Mouse (Mus musculus): ENCODE measurements around the gene Cux2.

Cux2 gene

DNA sequence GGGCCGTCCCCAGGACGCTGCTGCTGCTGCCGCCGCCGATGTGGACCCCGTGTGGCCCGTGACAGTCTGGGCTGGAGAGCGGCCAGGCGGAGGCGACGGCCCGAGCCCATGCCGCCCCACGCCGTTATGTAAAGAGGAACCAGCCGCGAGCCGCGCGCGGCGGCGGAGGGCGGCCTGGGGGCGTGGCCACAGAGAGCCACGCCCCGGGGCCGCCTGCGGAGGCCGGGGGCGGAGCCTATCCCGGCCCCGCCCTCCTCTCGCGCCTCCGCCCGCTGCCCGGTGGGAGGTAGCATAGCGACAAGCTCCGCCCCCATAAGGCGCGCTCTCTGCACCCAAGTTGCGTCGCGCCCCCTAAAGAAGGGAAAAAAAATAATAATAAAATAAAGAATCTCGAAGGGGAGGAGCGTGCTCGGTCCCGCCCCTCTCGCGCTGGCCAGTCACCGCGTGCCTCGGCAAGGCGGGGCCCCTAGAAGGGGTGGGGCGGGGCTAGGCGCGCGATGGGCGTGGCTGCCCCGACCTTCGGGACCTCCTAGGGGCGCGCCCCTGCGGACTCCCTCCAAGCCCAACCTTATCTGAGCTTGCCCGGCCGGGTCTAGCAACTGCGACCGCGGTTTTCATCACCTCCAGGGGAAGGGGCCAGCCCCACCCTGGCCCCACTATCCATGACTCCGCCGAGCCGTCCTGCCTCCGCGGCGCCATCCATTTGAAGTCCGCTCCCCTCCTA lies 213.0 kb downstream of the Cux2 start:
- peak; percentile 86 for DNase-seq (ENCODE audit: low spot score)

DNA sequence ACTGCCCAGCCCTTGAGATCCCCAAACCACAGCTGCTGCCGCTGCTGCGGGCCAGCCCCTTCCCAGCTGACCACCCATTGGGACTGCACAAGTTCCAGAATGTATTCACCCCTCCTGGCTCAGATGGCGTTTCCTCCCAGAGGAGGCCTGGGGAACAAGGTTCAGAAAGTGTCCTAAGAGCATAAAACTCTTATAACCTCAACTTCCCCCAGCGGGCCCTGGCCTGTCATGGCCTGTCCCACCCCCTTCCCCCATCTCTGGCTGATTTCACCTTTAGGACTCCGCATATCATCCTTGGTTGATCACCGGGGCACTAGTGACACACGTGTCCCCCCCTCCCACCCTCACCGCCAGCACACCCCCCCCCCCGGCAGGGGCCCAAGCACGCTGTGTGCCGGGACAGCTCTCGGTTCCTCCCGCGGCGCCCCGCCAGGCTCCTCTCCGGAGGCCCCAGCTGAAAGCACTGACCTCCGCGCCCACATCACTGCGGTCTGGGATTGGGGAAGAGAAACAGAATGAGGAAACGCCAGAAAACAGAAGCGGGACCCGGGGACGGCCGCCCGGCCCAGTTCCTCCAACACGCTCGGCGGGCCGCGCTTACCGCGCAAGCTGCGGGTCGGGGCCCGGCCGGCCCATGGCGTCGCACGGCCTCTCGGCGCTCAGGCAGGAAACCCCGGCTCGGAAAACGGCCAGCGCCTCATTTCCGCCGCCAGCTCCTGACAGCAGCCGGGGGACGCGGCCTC lies 213.8 kb downstream of the Cux2 start:
- peak; percentile 76 for DNase-seq (ENCODE audit: low spot score)

DNA sequence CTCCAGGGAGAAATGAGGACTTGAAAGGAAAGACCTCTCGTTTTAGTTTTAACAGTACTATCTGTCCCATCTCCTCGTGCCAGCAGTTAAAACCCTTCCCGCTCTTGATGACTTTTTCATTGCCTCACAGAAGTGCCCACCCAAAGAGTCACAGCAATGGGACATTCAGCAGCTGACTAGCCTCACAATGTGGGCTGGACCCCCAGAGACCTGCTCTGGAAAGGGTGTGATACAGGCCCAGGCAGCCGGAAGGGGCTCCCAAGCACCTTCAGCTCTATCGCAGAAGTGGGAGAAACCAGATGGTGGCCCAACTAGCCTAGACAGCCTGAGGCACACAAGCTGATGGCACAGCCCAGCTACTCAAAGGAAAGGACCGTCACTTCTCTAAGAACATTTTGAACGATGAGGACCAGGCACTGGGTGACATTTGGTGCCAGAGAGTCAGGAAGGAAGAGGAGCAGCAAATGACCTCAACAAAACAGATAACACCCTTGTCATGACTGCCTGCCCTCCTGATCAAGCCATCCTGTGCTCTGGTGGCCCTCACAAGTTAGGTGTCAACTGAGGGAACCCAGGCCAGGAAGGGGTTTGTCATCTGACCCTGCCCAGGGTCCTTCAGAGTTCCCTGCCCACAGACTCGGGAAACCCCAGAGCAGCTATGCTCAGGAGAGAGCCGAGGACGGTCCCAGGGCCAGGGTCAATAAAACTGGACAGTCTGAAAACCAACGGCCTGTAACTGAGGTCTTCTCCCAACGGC lies 214.7 kb downstream of the Cux2 start:
- DNase-seq (ENCODE audit: low spot score): no peak

DNA sequence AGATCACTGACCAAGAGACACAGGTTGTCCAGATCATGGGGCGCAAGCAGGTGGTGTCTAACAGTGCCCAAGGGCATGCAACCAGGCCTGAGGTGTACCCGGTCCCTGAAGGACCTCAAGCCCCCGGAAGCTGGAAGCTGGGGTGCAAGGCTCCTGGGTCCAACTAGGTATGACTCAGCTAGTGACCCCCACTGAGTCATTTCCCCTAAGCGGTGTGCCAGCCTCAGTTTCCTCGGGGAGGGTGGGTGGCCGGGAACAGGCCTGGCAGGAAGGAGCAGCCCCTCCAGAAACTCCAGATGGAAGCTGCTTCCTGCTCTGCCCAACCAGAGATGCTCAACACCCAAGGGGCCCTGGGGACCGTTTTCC lies 215.7 kb downstream of the Cux2 start:
- DNase-seq (ENCODE audit: low spot score): no peak

DNA sequence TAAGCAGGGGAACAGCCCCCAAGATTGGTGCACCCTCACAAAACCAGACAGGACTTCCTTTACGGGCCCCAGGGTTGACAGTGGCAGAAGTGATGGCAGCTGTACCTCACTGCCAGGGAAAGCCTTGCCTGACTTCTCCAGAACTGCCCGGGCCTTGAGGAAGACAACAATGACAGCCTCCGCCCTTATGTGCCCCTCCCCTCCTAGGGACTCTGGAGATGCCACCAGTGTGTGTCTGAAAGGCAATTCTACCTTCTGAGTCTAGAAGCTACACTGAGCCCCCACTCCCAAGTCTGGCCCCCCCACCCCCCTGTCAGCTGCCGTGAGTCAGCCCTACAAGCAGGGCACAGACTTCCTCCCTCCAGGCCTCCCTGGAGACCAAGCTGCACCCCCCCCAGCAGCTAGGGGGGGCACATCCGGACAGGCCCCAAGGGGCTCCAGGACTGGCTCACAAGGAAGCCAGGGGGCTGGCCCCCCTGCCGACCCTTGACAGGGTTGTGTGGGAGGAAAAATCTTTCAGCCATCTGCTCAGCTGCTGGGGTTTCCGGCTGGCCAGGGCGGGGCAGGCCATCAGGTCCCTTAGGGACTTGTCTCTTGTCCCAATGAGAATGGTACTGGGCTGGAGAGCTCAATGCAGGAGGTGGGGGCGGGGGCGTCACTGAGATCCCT lies 216.2 kb downstream of the Cux2 start:
- no peak for DNase-seq (ENCODE audit: low spot score)

DNA sequence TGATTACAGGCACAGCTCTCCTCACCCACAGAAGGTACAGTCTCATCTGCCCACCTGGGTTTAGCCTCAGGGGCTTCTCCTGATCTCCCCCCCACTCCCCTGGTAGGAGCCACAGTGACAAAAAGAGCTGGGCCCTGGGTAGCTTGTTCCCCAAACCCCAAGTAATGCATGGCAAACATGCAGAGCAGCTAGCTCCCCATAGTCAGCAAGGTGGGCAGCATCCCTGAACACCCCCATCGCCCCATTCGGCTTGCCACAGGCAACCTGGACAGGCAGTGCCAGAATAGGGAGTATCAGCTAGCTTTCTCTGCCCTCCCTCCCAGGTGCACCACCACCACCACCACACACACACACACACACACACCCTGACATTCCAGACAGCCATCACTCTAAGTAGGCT lies 216.7 kb downstream of the Cux2 start:
- DNase-seq (ENCODE audit: low spot score): no peak

- DNase-seq (ENCODE audit: low spot score): no peak
Observed at GRCm38 (mm10) chr5:121832376-121833155, 217.3 kb downstream of the Cux2 start.

DNA sequence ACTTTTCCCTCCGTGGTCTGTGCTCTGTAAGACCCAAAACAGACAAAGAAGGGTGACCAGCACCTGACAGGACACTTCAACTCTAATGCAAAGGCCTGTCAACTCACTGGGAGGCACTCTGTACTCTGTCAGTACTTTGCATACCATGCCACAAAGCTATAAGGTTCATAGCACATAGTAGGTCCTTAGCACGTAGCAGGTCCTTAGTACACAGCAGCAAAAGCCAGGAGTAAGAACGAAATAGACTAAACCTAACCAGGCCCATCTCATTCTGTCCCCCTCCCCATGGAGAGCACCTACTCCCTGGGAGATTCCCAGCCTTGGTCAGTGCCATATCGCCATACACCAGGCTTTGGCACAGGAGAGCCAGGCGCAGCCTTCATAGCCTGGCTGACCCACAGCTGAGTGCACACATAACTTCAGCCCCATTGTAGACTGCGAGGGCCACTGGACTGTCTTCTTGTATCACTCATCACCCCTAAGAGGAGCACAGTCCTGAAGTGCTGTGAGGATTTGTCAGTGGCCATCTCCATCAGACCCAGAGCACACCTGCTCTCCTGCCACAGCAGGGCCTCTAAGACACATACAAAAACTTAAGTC lies 218.8 kb downstream of the Cux2 start:
- DNase-seq (ENCODE audit: low spot score): no peak

DNA sequence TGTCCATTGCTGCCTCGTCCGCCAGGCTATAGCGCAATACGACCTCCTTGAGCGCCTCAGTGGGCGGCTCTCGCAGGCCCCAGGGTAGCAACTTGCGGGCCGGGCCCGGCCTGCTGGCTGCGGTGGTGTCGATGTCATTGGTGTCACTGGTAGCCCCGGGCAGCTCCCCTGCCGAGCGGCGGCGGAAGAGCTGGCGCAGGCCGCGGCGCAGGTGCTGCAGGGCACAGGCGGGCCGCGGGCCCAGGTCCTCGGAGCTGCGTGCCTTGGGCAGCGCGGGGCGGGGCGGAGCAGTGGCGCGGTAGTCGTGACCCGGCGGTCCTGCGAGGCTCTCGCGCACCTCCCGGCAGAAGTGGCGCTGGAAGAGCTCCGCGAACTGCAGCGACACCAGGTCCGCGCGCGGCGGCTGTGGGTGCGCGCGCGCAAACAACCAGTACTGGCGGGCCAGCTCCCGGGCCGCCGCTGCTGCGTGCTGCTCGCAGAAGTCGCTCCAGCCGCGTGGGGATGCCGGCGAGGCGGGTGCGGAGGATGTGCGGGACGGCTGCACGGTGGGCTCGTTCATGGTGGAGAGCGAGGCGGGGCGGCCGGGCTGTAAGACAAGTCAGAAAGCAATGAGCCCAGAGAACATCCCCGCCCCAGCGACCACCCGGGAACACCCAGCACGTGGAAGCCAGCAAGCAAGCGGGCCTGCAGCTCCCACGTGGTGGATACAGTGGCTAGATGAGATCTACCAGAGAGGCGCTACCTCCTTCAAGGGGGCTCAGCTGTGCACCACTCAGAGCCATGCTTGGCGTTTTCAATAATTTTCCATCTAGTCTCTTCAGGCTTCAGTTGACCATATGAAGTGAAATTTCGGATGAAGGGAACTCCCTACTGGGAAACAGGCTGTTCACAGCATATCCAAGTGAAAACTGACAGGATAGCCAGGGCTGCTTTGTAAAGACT lies 221.1 kb downstream of the Cux2 start:
- DNase-seq (ENCODE audit: low spot score): no peak

DNA sequence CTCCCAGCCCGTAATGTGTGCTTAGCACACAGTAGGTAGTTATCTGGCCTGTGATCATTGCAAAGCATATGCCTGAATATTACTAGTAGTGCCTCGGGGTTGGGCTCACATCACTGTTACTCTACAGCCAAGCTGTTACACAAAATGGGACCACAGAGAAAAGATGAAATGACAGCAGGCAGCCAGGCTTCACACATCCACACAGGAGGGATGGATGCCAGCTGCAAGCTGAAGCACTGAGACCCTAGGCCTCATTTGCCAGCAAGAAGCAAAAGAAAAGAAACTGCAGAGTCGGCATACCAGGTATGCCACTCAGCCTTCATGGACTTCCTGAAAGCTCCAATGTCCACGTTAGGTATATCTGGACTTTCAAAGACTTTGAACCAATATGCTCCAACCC lies 222.0 kb downstream of the Cux2 start:
- DNase-seq (ENCODE audit: low spot score): no peak

DNA sequence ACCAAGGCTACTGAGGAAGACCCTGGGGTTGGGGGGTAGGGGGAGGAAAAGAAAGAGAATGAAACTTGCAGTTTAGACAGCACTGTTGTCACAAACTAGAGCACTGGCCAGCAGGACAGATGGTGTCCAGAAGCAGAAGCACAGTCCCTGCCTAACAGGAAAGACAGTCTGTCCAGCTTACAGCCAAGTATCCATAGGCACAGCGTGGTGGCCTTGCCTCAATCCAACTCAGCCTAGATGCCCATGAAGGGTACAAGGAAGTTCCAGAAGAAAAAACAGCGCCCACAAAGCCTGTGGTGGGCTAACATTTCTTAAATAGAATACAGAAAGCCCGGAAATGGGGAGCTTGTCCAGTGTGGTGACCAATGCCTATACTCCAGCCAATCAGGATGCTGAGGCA lies 224.3 kb downstream of the Cux2 start:
- DNase-seq (ENCODE audit: low spot score): no peak

DNA sequence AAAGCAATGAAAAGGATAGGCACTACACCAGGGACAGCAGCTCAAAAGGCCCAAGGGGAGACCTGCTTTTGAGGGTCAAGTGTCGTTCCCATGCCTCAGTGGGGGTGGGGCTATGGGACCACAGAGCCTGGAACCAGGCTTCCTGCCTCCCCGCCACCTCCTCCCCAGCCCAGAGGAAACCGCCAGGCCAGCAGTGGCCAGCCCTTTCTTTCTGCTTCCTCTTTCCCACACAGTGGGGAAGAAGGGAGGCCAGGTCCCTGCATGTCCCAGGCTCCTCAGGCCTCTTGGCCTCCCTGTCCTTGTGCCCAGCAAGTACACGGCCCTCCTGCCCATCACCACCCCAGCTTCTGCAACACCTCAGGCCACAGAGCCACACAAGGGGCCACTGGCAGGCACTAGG lies 225.8 kb downstream of the Cux2 start:
- no peak for DNase-seq (ENCODE audit: low spot score)

DNA sequence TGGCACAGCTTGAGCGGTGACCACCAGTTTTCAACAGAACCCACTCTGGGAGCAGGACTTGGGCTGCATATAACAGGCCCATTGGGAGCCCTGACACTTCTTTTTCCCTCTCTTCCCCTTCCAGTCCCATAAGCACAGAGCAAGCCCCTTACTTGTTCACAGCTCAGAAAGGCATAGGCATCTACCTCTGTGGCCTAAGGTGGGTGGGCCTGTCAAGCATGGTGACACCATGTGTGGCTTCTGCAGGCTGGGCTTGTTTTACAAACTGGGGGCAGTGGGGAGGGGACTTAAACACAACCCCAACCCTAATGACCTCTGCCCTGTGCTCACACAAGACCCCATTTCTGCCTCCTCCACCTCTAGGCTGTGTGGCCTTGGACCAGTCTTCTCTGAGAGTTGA lies 226.2 kb downstream of the Cux2 start:
- DNase-seq (ENCODE audit: low spot score): no peak

DNA sequence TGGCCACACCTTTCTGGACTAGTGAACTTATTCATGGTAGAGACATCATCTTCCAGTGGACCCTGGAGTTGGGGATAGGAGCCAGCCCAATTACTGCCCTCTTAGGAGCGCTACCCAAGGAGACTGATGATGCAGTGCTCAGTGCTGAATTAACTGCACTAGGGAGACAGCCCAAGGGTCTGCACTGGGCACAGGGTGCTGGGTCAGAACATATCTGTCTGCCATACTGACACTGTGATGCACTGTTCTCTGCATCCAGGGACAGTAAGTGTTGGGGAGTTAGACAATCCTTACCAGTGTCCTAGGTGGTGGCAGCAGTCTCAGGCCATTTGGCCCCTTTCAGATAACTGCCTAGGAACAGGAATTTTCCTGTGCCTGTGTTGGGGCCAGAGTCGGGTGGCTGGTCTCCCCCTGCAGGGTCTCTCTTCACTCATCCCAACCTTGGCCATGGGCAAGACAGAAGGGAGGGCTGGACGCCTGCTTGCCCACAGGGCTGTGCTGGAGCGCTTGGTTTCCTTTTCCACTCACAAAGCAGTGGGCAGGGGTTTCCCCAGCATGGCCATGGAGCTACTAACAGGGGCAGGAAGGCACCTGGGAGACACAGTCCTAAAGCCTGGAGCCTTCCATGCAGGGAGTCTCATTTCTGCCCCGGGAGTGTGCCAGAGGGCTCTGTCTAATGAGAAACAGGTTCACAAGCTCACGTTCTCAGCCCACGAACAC lies 227.0 kb downstream of the Cux2 start:
- no peak for DNase-seq (ENCODE audit: low spot score)

GRCm38 (mm10) chr5:121821552-121821951 lies 228.3 kb downstream of the Cux2 start:
- no peak for DNase-seq (ENCODE audit: low spot score)

DNA sequence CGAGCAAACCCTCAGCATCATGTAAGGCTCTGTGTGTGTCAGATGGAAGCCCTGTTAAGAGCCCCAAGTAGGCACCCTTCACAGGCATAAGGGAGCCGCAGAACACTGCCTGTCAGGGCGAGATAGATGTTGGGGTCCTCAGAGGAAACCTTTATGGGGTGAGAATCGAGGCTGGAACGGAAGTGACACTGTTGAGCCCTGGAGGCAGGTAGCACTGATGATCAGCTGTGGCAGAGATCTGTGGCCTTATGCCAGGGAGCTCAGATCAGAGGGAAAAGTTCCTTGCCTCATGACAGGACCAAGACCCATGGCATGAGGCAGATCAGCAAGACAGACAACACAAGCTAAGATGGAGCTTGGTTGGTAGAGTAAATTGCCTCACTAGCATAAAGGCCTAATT lies 228.8 kb downstream of the Cux2 start:
- DNase-seq (ENCODE audit: low spot score): no peak

- no peak for DNase-seq (ENCODE audit: low spot score)
Observed at GRCm38 (mm10) chr5:121820657-121821056, 229.2 kb downstream of the Cux2 start.

DNA sequence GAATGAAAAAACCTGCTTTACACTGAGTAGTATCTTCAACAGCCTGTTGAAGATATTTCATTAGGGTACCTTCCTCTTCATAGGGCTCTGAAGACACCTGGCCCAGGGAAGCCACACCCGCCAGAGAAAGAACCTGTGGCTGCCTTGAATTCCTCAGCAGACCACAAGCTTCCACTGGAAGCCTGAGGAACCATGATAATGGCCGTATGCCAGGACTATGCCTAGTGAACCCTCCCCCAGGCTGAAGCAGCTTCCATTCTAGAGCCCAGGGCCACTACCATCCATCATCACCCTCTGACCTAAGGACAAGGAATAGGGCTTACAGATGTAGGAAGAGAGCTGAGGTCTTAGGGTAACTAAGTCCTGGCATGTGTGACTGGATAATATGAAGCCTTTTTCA lies 229.7 kb downstream of the Cux2 start:
- no peak for DNase-seq (ENCODE audit: low spot score)

GRCm38 (mm10) chr5:121819559-121819958 lies 230.3 kb downstream of the Cux2 start:
- no peak for DNase-seq (ENCODE audit: low spot score)

DNA sequence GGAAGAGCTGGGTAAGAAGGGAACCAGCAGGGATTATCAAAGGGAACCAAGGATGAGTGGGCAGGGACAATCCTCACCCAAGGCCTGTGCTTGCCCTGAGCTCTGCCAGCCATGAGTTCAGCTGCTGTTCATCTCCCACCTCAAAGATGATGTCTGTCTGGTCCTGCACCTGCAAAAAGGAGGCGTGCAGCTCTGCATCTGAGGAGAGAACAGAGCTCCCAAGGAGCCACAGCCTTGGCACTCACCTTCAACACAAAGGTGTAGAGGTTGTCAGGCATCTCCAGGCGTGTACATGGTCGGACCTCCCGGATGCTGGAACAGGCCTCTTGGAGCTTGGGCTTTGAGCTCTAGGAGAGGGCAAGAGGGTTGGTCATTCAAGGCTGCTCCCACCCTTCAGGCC lies 231.0 kb downstream of the Cux2 start:
- no peak for DNase-seq (ENCODE audit: low spot score)
